Mouse (Mus musculus): Measurements from ENCODE around the gene Bmp8a.

The Bmp8a gene

DNA sequence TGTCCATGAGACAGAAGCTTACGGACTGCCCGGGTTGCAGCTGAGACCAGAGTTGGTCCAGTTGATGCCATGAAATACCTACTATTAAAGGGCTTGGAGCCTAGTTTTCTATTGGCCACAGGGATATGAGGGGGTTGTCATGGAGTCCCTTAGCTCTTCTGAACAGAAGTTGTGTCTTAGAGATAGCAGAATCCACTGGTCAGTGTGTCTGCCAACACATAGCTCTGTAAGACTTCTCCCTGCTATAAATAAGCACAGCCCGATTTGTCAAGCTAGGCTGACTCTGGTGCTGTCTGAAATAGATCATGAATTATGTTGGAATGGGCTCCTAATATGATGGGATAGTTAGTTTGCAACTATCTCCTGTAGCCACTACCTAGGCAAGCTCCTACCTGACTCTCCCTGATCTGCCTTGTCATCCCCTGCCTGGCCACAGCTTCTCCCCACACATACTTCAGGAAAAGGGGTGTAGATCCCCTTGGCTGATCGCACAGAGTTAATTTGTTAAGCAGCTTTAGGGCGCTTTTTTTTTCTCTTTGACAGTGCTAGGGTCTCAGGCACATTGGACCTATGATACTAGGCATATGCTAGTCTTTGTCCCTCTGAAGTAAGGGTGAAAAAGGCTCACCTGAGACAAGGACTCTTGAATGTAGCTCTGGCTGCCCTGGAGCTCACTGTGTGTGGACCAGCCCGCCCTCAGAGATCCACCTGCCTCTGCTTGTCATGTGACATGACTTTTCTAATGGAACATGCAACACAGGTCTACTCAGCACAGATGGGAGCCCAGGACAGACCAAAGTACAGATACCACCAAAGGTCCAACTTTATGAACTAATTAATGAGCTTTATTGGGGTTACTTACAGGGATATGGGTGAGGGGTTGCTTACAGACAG lies 58.1 kb downstream of the Bmp8a start:
- no peak for DNase-seq

DNA sequence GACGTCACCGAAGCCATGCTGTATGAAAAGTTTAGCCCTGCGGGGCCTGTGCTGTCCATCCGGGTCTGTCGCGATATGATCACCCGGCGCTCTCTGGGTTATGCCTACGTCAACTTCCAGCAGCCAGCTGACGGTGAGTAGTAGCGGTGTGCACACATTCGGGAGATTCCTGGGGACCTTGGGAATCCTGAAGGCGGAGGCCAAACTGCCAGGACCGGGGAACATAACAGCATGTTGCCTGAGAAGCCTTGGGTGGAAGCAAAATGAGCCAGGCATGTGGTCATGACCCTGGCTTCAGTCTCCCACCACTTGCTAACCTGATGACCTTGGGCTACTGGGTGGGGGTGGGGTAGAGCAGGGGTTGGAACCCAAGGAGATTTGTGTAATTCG lies 59.4 kb downstream of the Bmp8a start:
- DNase-seq: peak; percentile 35

DNA sequence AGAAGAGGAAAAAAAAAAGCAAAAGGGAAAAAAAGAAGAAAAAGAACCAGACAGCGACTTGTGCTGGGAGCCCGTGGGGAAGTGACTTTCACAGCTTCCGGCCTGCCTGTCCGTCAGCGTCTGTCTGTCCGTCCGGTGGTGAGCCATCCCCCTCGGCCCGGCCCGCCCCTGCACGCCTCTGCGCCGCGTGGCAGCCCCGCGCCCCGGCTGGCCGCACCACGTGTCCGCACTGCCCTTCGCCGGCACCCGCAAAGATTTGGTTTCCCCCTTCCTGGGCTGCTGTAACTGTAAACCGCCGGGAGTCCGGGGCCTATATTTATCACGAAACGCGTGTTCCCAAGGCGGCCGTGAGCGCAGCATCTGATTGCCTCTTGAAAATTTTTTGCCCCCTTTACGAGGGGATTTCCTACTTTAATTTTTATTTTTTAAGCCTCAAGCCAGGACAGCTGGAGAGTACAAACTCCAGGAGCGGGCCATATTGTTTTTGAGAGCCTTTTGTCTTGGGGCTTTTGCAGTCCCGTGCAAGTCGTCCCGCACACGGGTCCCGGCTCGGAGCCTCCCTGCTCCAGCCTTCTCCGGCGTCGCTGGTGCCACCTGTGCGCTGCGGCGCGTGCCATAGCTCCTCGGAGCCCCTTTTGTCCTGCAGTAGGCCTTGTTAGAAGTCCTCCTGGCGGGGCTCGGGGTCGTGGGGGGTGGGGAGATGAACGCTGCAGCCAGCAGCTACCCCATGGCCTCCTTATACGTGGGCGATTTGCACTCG lies 60.0 kb downstream of the Bmp8a start:
- DNase-seq: peak; percentile 32

DNA sequence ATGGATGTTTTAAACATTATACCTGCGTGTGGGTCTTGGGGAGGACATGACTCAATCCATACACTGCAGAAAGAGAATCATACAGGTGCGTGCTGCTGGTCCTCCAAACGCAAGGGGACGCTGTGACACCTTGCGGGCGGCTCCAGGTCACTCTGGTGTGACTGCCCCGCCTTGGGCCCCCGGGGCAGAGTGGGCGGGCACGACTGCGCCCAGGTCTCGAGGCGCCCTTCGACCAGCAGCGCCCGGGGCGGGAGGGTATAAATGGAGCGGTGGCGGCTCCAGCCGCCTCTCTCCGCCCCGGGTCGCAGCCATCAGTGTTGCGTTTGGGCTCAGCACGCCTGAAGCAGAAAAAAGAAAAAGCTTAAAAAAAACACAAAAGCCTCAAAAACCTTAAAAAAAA lies 60.6 kb downstream of the Bmp8a start:
- DNase-seq: peak; percentile 95

DNA sequence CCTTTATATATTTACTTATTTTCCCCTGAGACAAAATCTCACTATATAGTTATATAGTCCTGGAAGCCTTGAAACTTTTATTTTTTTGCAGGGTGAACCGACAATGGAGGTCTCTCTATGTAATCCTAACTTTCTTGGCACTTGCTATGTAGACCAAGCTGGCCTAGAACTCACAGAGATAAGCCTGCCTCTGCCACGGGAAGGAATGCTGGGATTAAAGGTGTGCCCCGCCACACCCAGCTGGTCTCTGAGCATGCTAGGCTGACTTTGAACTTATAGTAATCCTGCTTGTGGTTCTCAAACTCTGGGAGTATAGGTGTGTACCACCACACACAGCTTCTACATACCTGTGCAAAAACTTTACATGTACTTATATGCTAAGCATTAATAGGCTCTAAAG lies 62.9 kb downstream of the Bmp8a start:
- no peak for DNase-seq

DNA sequence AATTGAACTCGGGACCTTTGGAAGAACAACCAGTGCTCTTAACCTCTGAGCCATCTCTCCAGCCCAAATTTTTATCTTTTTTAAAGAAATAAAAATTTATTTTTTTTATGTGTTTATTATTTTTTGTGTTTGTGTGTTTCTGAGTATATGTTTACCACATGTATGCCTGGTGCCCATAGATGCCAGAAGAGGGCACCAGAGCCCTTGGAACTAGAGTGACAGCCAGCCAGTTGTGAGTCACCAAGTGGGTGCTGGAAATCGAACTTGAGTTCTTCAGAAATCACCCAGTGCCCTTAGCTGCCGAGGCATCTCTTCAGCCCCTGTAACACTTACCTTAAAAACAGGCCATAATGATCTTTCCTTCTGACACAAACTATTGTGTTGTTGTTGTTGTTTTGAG lies 72.0 kb downstream of the Bmp8a start:
- no peak for DNase-seq
